Mouse (Mus musculus) myocyte (in vitro differentiated cells): ENCODE measurements at regions not wholly inside any gene's neighbourhood (a gene's known extent, or its start where the extent isn't known, plus 50 kb on each side); places are given as distances from the start of the nearest gene placed in this dataset.

Experiments
- H3K27me3 ChIP-seq: one replicate; pipeline ENCODE4 v1.6.1; 2011; ENCODE audit not compliant: control insufficient read depth, insufficient read depth, insufficient read length
- H3K36me3 ChIP-seq: one replicate; pipeline ENCODE4 v1.6.1; 2011; ENCODE audit not compliant: control insufficient read depth, insufficient read depth
- H3K4me2 ChIP-seq: one replicate; pipeline ENCODE4 v1.6.1; 2011; ENCODE audit warnings: low read depth, control low read depth
- H3K4me3 ChIP-seq: one replicate; pipeline ENCODE4 v1.5.1; 2011; ENCODE audit warnings: mild to moderate bottlenecking, control low read depth, moderate library complexity
- H3K79me2 ChIP-seq: one replicate; pipeline ENCODE4 v1.6.1; 2011; ENCODE audit not compliant: control insufficient read depth, insufficient read depth
- H3ac ChIP-seq: one replicate; pipeline ENCODE4 v1.6.1; 2011; ENCODE audit not compliant: control insufficient read depth, insufficient read length
- CEBPB ChIP-seq: IDR thresholded peaks from 2 replicates; pipeline ENCODE4 v1.6.1; 2011; ENCODE audit warnings: mild to moderate bottlenecking, moderate library complexity; ENCODE audit not compliant: poor library complexity, insufficient read depth, severe bottlenecking
- E2F4 ChIP-seq: IDR thresholded peaks from one replicate; pipeline ENCODE4 v1.6.1; 2011; ENCODE audit warnings: mild to moderate bottlenecking, control low read depth, moderate library complexity; ENCODE audit not compliant: insufficient read depth
- MAX ChIP-seq: IDR thresholded peaks from one replicate; pipeline ENCODE4 v1.6.1; 2011; ENCODE audit warnings: low read depth, mild to moderate bottlenecking, control low read depth
- MYOD1 ChIP-seq, 3 experiments: IDR thresholded peaks; one replicate each; pipeline ENCODE4 v1.6.1; 2011; ENCODE audit warnings: control low read depth in 2 of 3, low read depth in 2 of 3, mild to moderate bottlenecking in 2 of 3, moderate library complexity in 1 of 3; ENCODE audit not compliant: insufficient read length in 2 of 3, control insufficient read depth in 1 of 3
- MYOG ChIP-seq, 3 experiments: IDR thresholded peaks; one replicate each; pipeline ENCODE4 v1.6.1; 2011; ENCODE audit warnings: control low read depth in 2 of 3, low read depth in 2 of 3, mild to moderate bottlenecking in 2 of 3; ENCODE audit not compliant: insufficient read length in 2 of 3, control insufficient read depth in 1 of 3, insufficient read depth in 1 of 3
- POLR2A ChIP-seq: IDR thresholded peaks from one replicate; pipeline ENCODE4 v1.6.1; 2011; ENCODE audit warnings: low read depth, mild to moderate bottlenecking, control low read depth, moderate library complexity; ENCODE audit not compliant: insufficient read length
- POLR2AphosphoS2 ChIP-seq: IDR thresholded peaks from one replicate; pipeline ENCODE4 v1.6.1; 2011; ENCODE audit warnings: low read depth, control low read depth; ENCODE audit not compliant: insufficient read length
- REST ChIP-seq: IDR thresholded peaks from one replicate; pipeline ENCODE4 v1.6.1; 2011; ENCODE audit warnings: mild to moderate bottlenecking, control low read depth, moderate library complexity; ENCODE audit not compliant: insufficient read depth, insufficient read length
- SRF ChIP-seq: IDR thresholded peaks from one replicate; pipeline ENCODE4 v1.6.1; 2011; ENCODE audit warnings: low read depth; ENCODE audit not compliant: control insufficient read depth, insufficient read length
- TCF12 ChIP-seq: IDR thresholded peaks from one replicate; pipeline ENCODE4 v1.6.1; 2011; ENCODE audit warnings: mild to moderate bottlenecking, control low read depth; ENCODE audit not compliant: poor library complexity, insufficient read depth, severe bottlenecking
- TCF3 ChIP-seq: IDR thresholded peaks from one replicate; pipeline ENCODE4 v1.6.1; 2011; ENCODE audit warnings: low read depth, control low read depth; ENCODE audit not compliant: insufficient read length
- USF1 ChIP-seq: IDR thresholded peaks from one replicate; pipeline ENCODE4 v1.6.1; 2011; ENCODE audit warnings: low read depth, mild to moderate bottlenecking, control low read depth, moderate library complexity

GRCm38 (mm10) chr10:96841956-96842355 is 225.2 kb downstream of the Btg1 start:
- Histone ChIP-seq H3K4me3 (no peak overlapping the region), H3ac (no peak overlapping the region), H3K36me3 (no peaks in the 10 kb centered on the region), H3K27me3 (no peaks in the 10 kb centered on the region), H3K4me2 (no peak overlapping the region), H3K79me2 (no peaks in the 10 kb centered on the region)
- TF ChIP-seq REST (no peak), POLR2A (no peak), CEBPB (no peak), USF1 (no peak), MYOG (IDR thresholded peaks at IDR 0.05; ENCODE audit: control insufficient read depth in 1 of 3, insufficient read depth in 1 of 3, insufficient read length in 2 of 3, low read depth in 2 of 3) (no peak), SRF (no peak), TCF12 (no peak), MAX (no peak), E2F4 (no peak), TCF3 (no peak), MYOD1 (IDR thresholded peaks at IDR 0.05; ENCODE audit: control insufficient read depth in 1 of 3, insufficient read length in 2 of 3, low read depth in 2 of 3) (no peak), POLR2AphosphoS2 (no peak)

GRCm38 (mm10) chr10:96845906-96846305 is 229.1 kb downstream of the Btg1 start:
- no peak for TF ChIP-seq USF1
- no peak for TF ChIP-seq MAX
- TF ChIP-seq POLR2A, result no peak
- no peak for TF ChIP-seq POLR2AphosphoS2
- no peak for TF ChIP-seq REST
- TF ChIP-seq TCF3, result no peak
- TF ChIP-seq SRF, result no peak
- no peak for TF ChIP-seq MYOD1 (IDR thresholded peaks at IDR 0.05; ENCODE audit: control insufficient read depth in 1 of 3, insufficient read length in 2 of 3, low read depth in 2 of 3)
- no peak for TF ChIP-seq MYOG (IDR thresholded peaks at IDR 0.05; ENCODE audit: control insufficient read depth in 1 of 3, insufficient read depth in 1 of 3, insufficient read length in 2 of 3, low read depth in 2 of 3)
- no peak for TF ChIP-seq CEBPB
- no peak for TF ChIP-seq E2F4
- TF ChIP-seq TCF12, result no peak
- no peak overlapping the region for H3K4me3 ChIP-seq

GRCm38 (mm10) chr10:96847028-96847427 is 230.2 kb downstream of the Btg1 start:
- Histone ChIP-seq H3K36me3 (no peaks in the 10 kb centered on the region), H3K27me3 (no peaks in the 10 kb centered on the region), H3K79me2 (no peaks in the 10 kb centered on the region), H3K4me2 (no peak overlapping the region), H3ac (no peak overlapping the region), H3K4me3 (no peak overlapping the region)
- TF ChIP-seq USF1 (no peak), MYOD1 (IDR thresholded peaks at IDR 0.05; ENCODE audit: control insufficient read depth in 1 of 3, insufficient read length in 2 of 3, low read depth in 2 of 3) (no peak), POLR2AphosphoS2 (no peak), TCF12 (no peak), TCF3 (no peak), CEBPB (no peak), E2F4 (no peak), SRF (no peak), MAX (no peak), REST (no peak), MYOG (IDR thresholded peaks at IDR 0.05; ENCODE audit: control insufficient read depth in 1 of 3, insufficient read depth in 1 of 3, insufficient read length in 2 of 3, low read depth in 2 of 3) (no peak), POLR2A (no peak)

More at GRCm38 (mm10) chr10:96845906-96846305, 229.1 kb downstream of the Btg1 start:
- H3K36me3 ChIP-seq, result no peaks in the 10 kb centered on the region
- no peak overlapping the region for H3K4me2 ChIP-seq
- H3ac ChIP-seq, result no peak overlapping the region
- H3K79me2 ChIP-seq, result no peaks in the 10 kb centered on the region
- H3K27me3 ChIP-seq, result no peaks in the 10 kb centered on the region

GRCm38 (mm10) chr10:96847433-96848165 is 230.8 kb downstream of the Btg1 start:
- TF ChIP-seq POLR2A, result no peak
- TF ChIP-seq POLR2AphosphoS2, result no peak
- no peak for TF ChIP-seq TCF3
- TF ChIP-seq MAX, result no peak
- no peak for TF ChIP-seq CEBPB
- TF ChIP-seq SRF, result no peak
- TF ChIP-seq MYOG (IDR thresholded peaks at IDR 0.05; ENCODE audit: control insufficient read depth in 1 of 3, insufficient read depth in 1 of 3, insufficient read length in 2 of 3, low read depth in 2 of 3), result no peak
- no peak for TF ChIP-seq REST
- no peak for TF ChIP-seq TCF12
- TF ChIP-seq USF1, result no peak
- H3K27me3 ChIP-seq, result no peaks in the 10 kb centered on the region
- no peak overlapping the region for H3K4me3 ChIP-seq
- H3K79me2 ChIP-seq, result no peaks in the 10 kb centered on the region
- no peaks in the 10 kb centered on the region for H3K36me3 ChIP-seq
- H3ac ChIP-seq, result no peak overlapping the region
- H3K4me2 ChIP-seq, result no peak overlapping the region
